Mouse (Mus musculus): ENCODE data around the gene Gm10309. TPM values are rescaled to one million over a fixed set of nuclear protein-coding genes. Genes with fewer than 3 reads are reported as not detected.

Gm10309 gene
- total RNA-seq, 2 experiments from 2014 or later = not detected

DNA sequence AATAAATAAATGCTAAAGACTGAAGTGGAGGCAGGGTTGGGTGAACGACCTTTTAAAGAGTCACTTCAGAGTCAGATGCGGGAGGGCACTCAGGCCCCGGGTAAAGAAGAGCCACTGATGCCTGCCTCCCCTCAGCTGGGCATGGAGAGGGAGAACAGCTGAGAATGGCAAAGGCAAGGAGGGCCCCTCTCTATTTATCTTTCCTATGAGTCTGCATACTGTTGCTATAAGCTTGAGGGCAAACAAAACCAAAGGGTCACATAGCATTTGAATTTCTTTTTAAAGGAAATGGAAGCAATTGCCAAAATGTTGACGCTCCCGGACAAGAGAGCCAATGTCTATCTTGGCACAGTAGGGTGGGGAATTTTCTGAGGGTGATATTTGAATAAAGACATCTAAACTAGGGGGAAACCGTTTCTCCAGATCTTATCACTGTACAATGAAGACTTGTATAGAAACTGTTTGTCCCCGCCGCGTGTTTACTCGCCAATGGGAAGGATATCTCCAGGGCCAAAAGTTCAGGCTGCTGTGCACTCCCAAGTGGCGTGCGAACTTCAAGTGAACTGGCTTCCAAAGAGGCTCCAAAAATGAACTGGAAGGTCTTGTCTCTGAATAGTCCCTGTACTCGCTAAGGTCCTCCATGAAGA is 10.1 kb upstream of the Gm10309 start:
- no peak for ATAC-seq (replicated peaks; ENCODE audit: poor library complexity)

DNA sequence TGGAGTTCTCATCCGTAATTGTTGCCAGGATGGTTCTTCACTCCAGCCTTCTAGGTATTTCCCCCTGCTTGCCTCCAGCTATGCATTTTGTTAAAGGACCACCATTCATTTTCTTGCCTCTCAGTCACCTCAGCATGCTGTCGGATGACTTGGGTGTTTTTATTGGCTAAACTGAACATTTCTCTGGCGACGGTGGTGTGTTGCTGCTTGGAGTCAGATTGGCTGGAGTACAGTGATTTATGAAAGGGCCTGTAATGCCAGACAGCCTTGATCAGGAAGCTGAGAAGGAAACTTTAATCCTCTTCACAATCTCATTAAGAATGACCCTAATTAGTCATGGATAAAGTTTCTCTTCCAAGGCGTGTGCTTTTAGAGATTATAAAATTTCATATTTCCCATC is 4.8 kb upstream of the Gm10309 start:
- no peak for ATAC-seq (replicated peaks; ENCODE audit: poor library complexity)

DNA sequence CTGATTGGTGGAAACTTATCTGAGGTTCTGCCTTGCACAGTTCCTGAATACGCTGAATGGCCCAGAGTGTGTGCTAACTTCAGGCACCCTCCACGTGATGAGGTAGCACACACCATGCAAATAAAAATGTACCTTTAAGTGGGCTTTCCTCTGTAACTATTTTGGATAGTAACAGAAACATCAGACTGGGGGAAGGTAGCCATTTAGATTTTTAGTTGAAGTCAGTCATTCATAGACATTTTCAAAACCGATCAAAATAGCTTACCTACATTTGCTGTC is 3.1 kb upstream of the Gm10309 start:
- ATAC-seq (replicated peaks; ENCODE audit: poor library complexity) = no peak

DNA sequence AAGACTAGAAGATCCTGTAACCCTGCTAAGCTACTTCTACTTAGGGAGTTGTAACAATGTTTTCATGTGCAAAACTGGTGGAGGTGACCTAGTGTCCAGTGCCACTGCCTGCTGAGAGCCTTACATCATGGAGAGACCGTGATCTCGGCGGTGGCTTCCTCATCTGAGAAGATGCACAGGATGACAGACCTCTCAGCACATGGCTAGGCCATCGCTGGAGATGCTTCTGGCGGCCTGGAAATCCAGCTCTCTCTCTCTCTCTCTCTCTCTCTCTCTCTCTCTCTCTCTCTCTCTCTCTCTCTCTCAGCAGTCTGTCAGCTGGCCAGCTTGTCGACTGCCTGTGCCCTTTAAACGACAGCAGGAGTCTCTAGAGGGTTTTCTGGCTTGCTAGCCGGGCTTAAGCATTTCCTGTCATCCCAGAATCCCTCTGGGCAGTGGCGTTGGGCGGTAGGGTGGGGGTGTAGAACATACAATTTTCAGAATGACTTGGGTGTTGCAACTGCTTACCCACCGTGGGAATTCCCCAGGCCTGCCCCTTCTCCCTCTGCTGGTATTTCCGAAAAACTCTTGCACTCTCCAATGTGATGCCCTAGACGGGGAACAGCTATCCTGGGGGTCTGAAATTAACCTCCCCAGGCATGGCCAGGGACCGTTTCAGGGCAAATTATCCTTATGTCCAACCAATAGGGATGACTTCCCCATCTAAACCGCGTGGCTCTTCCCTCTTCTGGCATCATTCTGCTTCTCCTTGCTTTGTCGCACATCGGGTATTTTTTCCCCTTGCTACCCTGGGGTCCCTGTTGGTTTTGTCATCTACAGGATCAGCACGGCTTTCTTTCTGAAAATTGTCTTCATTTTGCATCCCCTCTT is 2.5 kb upstream of the Gm10309 start:
- no peak for ATAC-seq (replicated peaks; ENCODE audit: poor library complexity)

DNA sequence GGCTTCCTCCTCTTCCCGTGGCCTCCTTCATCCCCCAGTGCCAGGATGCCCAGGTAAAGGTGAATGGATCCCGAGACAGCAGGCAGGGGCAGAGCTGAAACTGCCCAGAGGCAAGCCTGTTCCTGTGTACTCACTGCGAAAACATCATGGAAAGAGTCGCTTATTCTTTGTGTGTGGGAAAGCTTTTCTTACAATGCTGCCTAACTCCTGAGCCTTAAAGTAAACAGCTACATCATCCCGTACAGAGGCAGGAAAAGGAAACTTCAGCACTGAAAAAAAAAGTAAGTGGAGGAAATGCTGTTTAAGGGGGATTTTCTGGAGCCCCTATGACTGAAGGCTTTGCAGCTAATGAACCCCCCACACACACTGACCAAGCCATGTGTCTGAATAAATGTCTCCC is 1.8 kb upstream of the Gm10309 start:
- ATAC-seq (replicated peaks; ENCODE audit: poor library complexity) = no peak

DNA sequence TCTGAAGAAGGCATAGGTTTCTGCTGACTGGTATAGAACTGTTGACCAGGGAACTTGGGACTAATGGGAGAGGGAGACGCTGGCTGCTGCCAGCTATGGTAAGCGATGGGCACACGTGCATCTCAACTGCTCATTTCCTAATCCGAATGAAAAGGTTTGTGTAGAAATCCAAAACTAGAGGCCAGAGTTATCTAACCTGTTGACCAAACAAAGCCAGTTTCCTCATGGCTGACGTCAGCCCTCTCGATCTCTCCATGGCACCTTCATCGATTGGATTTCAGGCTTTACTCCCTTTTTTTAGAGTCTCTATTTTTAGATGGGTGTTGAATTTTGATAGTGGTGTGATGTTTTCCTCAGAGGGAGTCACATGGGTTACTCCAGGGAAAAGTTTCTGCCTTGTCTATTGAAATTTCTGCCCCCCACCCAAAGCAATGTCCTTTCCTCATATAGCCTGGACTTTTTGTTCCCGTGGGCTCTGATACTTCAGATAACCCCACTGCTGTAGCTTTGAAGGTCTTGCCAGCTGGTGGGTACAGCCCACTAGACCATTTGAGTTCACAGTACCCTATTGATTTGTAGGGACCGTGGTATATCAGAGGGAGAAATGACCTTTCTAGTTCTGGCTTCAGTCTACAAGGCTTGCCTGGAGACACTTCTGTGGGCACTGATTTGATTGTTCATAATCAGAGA is 1.7 kb downstream of the Gm10309 start:
- ATAC-seq (replicated peaks; ENCODE audit: poor library complexity) = no peak

DNA sequence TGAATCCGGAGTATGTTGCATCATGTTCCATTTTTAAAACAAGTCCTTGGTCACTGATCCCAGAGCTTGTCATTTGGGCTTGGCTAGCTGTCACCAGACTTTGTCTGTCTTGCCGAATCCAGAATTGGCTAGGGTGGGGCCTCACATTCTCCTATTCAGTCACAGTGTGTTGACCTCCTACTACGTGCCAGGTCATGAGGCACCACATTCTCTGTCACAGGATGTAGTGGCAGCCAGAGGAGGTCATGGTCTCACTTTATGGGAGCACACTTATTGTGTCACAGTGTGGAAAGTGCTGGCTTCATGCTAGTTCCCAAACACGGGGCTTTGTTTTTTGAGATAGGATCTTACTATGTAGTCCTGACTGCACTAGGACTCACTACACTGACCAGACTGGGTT is 3.6 kb downstream of the Gm10309 start:
- ATAC-seq (replicated peaks; ENCODE audit: poor library complexity) = no peak

DNA sequence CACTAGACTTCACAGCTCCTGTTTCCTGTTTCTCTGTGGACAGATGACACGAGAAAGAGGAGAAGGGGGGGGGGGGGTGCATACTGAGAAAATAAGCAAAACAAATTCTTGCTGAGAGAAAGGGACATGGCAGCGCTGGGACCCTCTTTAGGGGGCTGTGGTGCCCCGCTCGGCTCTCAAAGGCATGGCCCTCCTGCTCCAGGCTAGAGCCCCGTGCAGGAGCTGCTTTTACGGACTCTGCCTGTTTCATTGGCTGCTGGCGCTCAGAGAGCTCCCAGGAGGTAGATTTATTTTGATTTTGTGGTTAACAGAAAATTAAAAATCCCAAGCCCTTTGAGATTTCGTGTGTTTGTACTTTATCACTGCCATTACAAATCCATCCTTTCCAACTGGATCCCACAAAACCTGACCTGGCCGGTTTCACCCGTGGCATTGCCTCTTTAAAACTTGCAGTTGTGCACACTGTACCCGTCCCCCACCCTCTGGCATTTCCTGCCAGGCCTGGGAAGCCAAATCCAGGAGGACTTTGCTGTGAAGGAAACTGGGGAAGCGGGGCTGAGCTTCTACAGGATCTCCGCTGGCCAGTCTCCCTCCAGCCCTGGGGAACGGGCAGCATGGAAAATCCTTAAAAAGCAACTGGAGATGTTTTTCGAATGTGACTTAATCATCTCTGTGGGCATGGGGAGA is 5.5 kb downstream of the Gm10309 start:
- ATAC-seq (replicated peaks; ENCODE audit: poor library complexity) = no peak

DNA sequence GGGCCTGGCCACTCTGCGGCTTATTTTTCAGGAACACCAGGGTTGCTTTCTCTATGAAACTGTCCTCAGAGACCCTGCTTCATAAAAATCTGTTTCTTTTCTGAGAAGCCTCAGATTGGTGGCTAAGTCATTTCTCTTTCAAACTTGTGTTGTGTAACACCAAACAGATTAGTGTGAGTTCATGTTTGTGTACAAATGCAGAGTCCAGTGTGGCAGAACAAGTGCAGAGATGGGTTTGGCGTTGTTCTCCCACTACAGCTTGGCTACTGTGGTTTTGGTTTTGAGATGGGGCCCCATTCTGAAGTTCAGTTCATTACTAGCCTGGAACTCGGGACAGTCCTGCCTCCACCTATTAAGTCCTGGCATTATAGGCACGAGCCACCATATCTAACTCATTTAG is 7.7 kb downstream of the Gm10309 start:
- ATAC-seq (replicated peaks; ENCODE audit: poor library complexity) = no peak

DNA sequence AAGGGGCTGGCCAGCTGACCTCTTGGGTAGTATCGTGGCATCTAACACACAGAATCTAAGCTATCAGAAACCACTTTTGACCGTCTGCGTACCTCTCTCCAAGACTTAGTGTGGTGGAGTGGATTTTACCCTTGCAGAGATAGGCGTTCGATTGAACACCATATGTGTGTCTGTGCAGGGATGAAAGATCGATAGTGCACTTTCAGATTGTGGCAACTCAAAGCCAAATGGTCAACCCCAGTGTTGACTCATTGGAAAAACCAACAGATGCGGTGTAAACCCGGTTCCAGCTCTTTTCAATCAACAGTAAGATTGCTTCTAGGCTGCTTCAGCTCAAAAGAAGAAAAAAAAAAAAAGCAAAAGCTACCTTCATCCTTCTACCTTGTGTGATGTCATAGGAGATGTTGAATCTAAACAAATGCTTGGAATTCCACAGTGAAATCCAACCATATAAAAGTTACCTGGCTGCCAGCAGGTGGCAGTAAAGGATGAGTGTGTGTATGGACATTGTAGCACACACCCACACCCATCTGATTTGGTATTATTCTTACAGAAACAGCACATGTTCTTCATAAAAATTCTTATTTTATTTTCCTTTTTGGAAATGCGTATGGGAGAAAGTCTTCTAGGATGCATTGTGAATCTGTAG is 8.8 kb downstream of the Gm10309 start:
- ATAC-seq (replicated peaks; ENCODE audit: poor library complexity) = peak; percentile 41; the same call in 1 of the 2 replicates

DNA sequence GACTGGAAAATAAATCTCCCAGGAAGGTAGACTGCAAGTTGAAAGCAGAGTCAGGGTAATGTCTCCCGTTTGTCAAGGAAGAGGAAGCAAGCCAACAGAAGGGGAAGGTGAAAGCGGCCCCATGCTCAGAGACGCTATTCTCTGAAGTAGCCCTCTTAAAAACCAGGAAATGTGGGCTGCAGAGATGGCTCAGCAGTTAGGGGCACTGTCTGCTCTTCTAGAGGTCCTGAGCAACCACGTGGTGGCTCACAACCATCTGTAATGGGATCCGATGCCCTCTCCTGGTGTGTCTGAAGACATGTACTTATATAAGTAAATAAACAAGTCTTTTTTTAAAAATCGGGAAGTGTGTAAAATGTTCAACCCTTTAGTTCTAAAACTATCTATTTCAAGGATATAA is 10.1 kb downstream of the Gm10309 start:
- peak; percentile 79 for ATAC-seq (replicated peaks; ENCODE audit: poor library complexity)

DNA sequence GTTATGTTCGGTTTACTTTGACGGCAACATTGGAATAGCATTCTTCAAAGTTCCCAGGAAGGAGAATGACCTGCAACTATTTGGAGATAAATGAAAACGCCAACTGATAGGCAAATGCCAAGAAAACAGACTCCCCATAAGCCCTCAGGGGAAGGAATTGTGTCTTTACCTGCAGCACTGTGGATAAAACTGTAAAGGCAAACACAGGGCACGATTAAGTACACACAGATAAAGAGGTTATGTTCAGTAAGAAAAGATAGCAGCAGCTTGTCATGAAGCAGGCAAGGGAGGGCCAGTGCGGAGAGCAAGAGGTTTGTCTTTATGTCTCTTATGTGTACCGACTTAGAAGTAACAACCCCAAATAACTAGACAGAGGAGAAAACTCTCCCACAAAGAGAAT is 10.5 kb downstream of the Gm10309 start:
- ATAC-seq (replicated peaks; ENCODE audit: poor library complexity) = peak; percentile 24

DNA sequence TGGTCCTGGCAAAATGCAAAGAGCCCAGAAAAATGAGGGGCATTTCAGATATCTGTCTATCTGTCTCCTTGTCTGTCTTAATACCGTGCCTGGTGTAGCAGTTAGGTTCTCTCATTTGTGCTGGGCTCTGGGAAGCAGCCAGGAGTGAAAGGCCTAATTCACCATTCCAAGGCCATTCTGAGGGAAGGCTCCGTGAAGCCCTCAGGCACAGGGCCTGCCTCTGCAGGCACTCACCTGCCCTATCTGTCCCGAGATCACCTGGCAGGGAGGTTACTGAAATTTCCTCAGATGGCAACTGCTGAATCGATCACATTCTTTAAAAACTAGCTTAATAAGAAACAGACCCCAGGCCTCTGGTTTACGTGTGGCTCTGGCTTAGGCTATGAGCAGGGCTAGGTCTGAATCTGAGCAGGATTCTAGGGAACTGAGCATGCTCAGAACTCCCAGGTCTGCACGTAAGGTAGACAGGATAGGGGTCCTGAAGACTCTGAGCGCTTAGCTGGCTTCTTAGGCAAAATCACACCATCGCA is 11.1 kb downstream of the Gm10309 start:
- ATAC-seq (replicated peaks; ENCODE audit: poor library complexity) = no peak

DNA sequence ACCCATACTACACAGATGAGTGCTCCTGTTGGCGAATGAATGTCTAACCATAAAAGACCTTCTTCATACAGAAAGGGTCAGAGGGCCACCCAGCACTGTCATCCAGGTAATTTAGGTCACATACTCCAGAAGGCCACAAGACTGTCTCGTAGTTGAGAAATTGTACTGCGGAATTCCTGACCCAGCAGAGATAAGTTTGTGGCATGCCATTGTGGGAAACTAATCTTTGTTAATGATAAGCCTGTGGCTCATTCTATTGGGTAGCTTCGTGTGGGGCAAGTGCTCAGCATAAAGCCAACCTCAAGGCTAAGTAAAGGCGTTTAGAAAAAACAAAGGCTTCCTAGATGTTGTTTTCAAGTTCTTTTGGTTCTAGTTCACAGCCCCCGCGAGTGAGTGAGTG is 12.7 kb downstream of the Gm10309 start:
- peak; percentile 51 for ATAC-seq (replicated peaks; ENCODE audit: poor library complexity)

DNA sequence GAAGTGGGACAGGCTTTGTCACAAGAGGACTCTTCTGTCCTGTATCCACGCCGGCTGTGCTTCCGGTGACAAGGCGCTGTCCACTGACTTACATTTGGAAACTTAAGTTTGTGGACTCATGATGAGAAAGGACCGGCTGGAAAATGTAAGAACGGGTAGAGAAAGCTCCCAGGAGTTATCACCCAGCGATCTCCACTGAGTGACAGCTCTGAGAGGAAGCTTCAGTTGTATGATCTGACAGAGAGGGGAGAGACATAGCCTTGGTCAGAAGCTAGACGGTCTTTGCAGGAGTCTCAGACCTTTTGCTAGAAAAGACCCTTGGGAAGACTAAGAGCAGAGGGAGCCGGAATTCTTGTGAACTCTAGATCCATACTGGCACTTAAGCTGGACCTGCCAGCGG is 15.2 kb downstream of the Gm10309 start:
- no peak for ATAC-seq (replicated peaks; ENCODE audit: poor library complexity)

DNA sequence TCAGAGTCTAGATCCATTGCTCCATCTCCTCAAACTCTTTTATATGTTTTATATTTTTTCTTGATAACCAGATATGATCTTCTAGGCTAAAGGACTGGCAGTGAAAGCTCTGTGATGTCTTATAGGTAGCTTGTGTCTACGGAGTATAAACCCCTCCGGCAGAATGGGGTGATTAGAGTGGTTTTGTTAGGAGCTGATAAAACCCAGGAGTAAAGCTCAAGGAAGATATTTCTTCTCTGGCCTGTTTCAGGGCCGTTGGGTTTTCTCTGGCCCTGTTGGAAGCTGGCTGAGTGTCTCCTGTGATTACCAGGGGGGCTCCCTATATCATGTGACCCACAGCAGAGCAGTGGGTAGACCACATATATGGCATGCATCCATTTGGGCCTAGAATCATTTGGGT is 17.6 kb downstream of the Gm10309 start:
- ATAC-seq (replicated peaks; ENCODE audit: poor library complexity) = no peak

DNA sequence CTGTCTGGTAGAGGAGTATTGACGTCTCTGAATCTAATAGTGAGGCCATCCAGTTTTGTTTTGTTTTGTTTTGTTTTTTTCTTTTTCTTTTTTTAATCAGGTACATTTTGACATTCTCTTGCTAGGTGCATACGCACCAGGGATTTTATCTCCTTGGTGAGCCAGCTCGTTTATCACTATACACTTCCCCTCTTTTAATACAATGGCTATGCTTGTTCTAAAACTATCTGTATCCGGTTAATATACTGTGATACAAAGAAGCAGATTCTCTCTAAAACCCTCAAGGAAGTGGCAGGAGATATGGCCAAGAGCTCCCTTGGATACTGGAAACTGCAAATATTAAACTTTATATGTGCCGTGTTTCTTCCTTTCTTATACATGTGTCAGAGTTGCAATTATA is 18.4 kb downstream of the Gm10309 start:
- no peak for ATAC-seq (replicated peaks; ENCODE audit: poor library complexity)

DNA sequence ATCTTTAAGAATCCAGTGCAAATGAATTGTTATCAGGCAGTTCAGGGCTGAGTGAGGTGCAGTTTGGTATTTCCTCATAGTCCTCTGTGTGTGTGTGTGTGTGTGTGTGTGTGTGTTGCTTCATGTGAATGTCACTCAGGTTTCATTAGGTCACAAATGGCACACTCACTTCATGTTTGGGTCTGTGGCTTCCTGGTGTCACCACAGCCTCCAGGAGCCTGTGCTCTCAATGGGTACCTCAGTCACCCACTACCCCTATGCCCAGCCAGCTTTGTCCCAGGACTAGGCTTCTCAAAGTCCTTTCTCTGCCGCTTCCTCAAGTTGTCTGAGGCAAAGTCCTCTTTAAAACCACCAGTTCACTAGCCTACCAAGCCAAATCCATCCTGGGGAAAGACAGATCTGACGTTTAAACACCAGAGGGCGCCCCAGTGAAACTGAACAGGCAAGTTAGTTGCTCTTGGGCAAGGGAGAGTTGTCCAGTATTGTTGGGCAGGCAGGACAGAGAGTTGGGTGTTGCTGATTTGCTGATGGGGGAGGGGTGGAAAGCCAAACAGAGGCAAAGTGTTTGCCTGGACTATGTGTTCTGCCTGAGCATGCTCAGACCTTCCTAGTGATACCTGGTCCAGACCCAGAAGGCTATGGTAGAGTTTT is 20.8 kb downstream of the Gm10309 start:
- ATAC-seq (replicated peaks; ENCODE audit: poor library complexity) = peak; percentile 77

DNA sequence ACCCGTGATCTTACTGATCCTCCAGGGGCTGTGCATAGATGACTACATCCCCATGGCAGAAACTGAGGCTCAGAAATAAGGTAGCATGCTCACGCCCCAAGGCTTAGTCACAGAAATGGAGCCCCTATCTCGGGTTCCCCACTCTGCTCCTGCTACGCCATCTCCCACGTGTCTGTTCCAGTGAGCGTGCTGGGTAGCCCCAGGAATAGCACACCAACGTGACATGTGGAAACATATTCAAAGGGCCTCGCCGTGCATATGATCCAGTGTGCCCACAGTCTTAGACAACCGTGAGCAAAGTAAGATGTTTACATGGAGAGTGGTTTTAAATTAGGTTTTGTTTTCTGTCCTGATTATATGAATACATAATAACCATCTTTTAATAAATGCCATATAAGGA is 22.4 kb downstream of the Gm10309 start:
- ATAC-seq (replicated peaks; ENCODE audit: poor library complexity) = no peak

DNA sequence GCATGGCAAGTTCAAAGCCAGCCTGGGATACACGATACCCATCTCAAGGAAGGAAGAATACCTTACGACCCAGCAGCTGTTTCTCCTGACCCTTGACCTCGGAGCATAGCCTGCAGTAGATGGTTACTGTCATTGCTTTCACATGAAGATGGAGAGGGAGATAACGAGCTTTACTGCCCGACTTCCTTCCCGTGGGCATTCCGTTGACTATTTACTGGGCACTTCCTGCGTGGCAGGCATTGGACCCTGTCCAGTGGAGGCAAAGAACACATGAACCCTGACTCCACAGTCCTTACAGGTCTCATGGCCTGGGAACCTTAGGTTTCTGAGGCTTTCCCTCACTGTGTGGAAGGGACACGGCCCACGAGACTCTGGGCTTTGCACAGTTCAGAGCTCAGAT is 25.6 kb downstream of the Gm10309 start:
- ATAC-seq (replicated peaks; ENCODE audit: poor library complexity) = no peak

Measured in megakaryocyte progenitor cell, adult 5-6 weeks (primary cell).